Comparison of ENCODE assay signal across 8 mouse cellular contexts in the genomic region with DNA sequence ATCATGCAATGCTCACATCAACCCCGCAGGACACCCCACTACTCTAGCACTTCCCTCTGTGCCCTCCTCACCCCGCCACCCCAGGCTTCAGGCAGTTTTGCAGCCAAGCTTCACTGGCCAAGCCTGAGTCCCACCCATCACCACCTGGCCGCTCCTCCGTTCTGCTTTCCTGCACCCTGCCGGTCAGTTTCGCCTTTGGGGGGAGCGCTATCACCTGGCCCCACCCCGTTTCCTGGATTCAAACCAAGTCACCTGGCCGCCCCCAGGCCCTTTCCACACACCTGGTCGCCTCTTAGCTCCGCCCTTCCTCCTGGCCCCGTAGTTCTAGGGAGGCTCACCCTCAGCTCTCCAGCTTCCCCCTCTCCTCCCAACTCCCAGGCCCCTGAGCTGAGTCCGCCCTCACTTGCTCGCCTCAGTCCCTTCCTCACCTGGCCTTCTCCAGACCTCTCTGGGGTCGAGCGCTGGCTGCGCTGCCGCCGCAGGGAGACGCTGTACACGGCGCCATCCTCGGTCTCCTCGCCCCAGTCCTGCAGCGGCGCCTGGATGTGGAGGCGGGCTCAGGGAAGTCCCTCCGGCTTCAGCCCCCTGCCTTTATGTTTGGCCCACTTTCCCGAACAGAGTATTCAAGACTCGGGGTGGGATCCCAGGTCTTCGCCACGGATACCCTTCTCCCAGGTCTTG. TPM values are rescaled to one million over a fixed set of nuclear protein-coding genes. Genes with fewer than 3 reads are reported as not detected.
DNase-seq lines count a peak whose midpoint lies in the region; ATAC-seq and TF ChIP-seq lines count a peak whose summit lies in the region.

No protein-coding gene starts in this region.

- DNase-seq in adrenal gland, adult 2 months = peak; percentile 35
- DNase-seq in adrenal gland, postnatal 4 days (ENCODE audit: low spot score in 2 of 2) = no peak
- peak; percentile 38 for DNase-seq in Muller cell, postnatal 12 days (ENCODE audit: inconsistent ontology term)
- peak; percentile 79 for DNase-seq in kidney, adult 18-20 months
- no peak for DNase-seq in adipocyte (ENCODE audit: low spot score)

- H3K27me3 ChIP-seq in embryonic facial prominence, embryonic 12.5 days = peaks cover 91% of the 10 kb centered on the region
- H3K27me3 ChIP-seq in lung, embryonic 16.5 days (ENCODE audit: control insufficient read depth, insufficient read depth, low read depth, low read length) = peaks cover 51% of the 10 kb centered on the region
- peaks cover 34% of the 10 kb centered on the region for H3K27me3 ChIP-seq in small intestine, adult 2 months (ENCODE audit: control insufficient read depth, insufficient read depth, low read length)

- TF ChIP-seq CTCF in small intestine, adult 2 months (IDR thresholded peaks at IDR 0.05; ENCODE audit: extremely low read depth, insufficient read length, insufficient replicate concordance, low read depth, low read length) = no peak

- 2% methylated on average over 32 of the region's 32 CpGs for WGBS in embryonic facial prominence, embryonic 12.5 days
- WGBS in lung, embryonic 16.5 days = under 1% methylated on average over 32 of the region's 32 CpGs
- WGBS in small intestine, adult 2 months = 2% methylated on average over 32 of the region's 32 CpGs

- H3K27ac ChIP-seq in embryonic facial prominence, embryonic 12.5 days = no peak overlapping the region
- H3K27ac ChIP-seq in lung, embryonic 16.5 days (ENCODE audit: low read length) = no peak overlapping the region
- H3K27ac ChIP-seq in small intestine, adult 2 months (ENCODE audit: insufficient read depth, low read depth, low read length) = no peak overlapping the region

- no peaks in the 10 kb centered on the region for H3K9me3 ChIP-seq in embryonic facial prominence, embryonic 12.5 days
- no peaks in the 10 kb centered on the region for H3K9me3 ChIP-seq in lung, embryonic 16.5 days (ENCODE audit: control insufficient read depth, low read length)

- no peak for ATAC-seq in embryonic facial prominence, embryonic 12.5 days (ENCODE audit: insufficient number of reproducible peaks, insufficient read depth, low FRiP score, low TSS enrichment)
- ATAC-seq in lung, embryonic 16.5 days (ENCODE audit: low read depth) = peak; percentile 63

- peak overlapping the region; percentile 36 for H3K9ac ChIP-seq in embryonic facial prominence, embryonic 12.5 days
- peak overlapping the region; percentile 54 for H3K9ac ChIP-seq in lung, embryonic 16.5 days (ENCODE audit: low read length)

- peaks cover 19% of the 10 kb centered on the region for H3K4me1 ChIP-seq in embryonic facial prominence, embryonic 12.5 days
- H3K4me1 ChIP-seq in lung, embryonic 16.5 days (replicated peaks; ENCODE audit: control insufficient read depth, insufficient read depth, low read length) = peaks cover 7% of the 10 kb centered on the region
- H3K4me1 ChIP-seq in small intestine, adult 2 months (ENCODE audit: control insufficient read depth, insufficient read depth, insufficient read length, low read length) = peaks cover 12% of the 10 kb centered on the region

- H3K4me2 ChIP-seq in embryonic facial prominence, embryonic 12.5 days (replicated peaks) = peak overlapping the region; percentile 64
- peak overlapping the region; percentile 77 for H3K4me2 ChIP-seq in lung, embryonic 16.5 days (ENCODE audit: low read depth, low read length)

- no peak; the same call in 1 of the 2 replicates for TF ChIP-seq POLR2A in small intestine, adult 2 months (IDR thresholded peaks at IDR 0.05; ENCODE audit: low read depth, low read length)

- peak overlapping the region; percentile 32 for H3K4me3 ChIP-seq in embryonic facial prominence, embryonic 12.5 days
- peak overlapping the region; percentile 56 for H3K4me3 ChIP-seq in lung, embryonic 16.5 days (ENCODE audit: low read length)
- H3K4me3 ChIP-seq in small intestine, adult 2 months (ENCODE audit: low read depth, low read length) = peak overlapping the region; percentile 55

- no peaks in the 10 kb centered on the region for H3K36me3 ChIP-seq in embryonic facial prominence, embryonic 12.5 days
- H3K36me3 ChIP-seq in lung, embryonic 16.5 days (ENCODE audit: control insufficient read depth, insufficient read depth, low read length) = no peaks in the 10 kb centered on the region
- no peaks in the 10 kb centered on the region for H3K36me3 ChIP-seq in small intestine, adult 2 months (ENCODE audit: control insufficient read depth, insufficient read depth, low read length)

RNA-seq across cellular contexts. Expression of gene Rgl3, which starts 0.7 kb away (rescaled TPM):
- total RNA-seq in adrenal gland, adult 2 months (2021) = 10 to 100 TPM; 14.2 to 46.9 TPM
- 137 and 177 TPM in 2 replicates for polyA plus RNA-seq in adrenal gland, adult 2 months (2012; rRNA removed)
- 10 to 100 TPM; 26.1 to 36.2 TPM for total RNA-seq in adrenal gland, postnatal 4 days (2021)
- 1.3 and 1.4 TPM in 2 replicates for polyA plus RNA-seq in embryonic facial prominence, embryonic 12.5 days (2016; fragmentation: Nextera tagmentation; extraction: Ambion mirVana)
- 8.8 and 9.1 TPM in 2 replicates for polyA plus RNA-seq in lung, embryonic 16.5 days (2015; fragmentation: Nextera tagmentation; extraction: Ambion mirVana)
- 3.4 and 3.8 TPM in 2 replicates for polyA plus RNA-seq in small intestine, adult 2 months (2012; rRNA removed)

RNA-seq across cellular contexts. Expression of gene Ccdc151, which starts 13.9 kb away (rescaled TPM):
- 1 to 10 TPM in 1 of 2 experiments, under 1 TPM in 1; 0.73 to 1.0 TPM for total RNA-seq in adrenal gland, adult 2 months (2021)
- 0.47 and 0.73 TPM in 2 replicates for polyA plus RNA-seq in adrenal gland, adult 2 months (2012; rRNA removed)
- 1 to 10 TPM; 1.4 to 2.0 TPM for total RNA-seq in adrenal gland, postnatal 4 days (2021)
- 2.0 and 2.2 TPM in 2 replicates for polyA plus RNA-seq in embryonic facial prominence, embryonic 12.5 days (2016; fragmentation: Nextera tagmentation; extraction: Ambion mirVana)
- 6.6 and 8.1 TPM in 2 replicates for polyA plus RNA-seq in lung, embryonic 16.5 days (2015; fragmentation: Nextera tagmentation; extraction: Ambion mirVana)
- polyA plus RNA-seq in small intestine, adult 2 months (2012; rRNA removed) = 0.05 TPM in 1 of 2 replicates, not detected in the other

RNA-seq across cellular contexts. Expression of gene Prkcsh, which starts 14.0 kb away (rescaled TPM):
- total RNA-seq in adrenal gland, adult 2 months (2021) = 100 to 1,000 TPM; 166 to 175 TPM
- polyA plus RNA-seq in adrenal gland, adult 2 months (2012; rRNA removed) = 136 and 209 TPM in 2 replicates
- total RNA-seq in adrenal gland, postnatal 4 days (2021) = 100 to 1,000 TPM; 148 to 155 TPM
- polyA plus RNA-seq in embryonic facial prominence, embryonic 12.5 days (2016; fragmentation: Nextera tagmentation; extraction: Ambion mirVana) = 113 and 115 TPM in 2 replicates
- polyA plus RNA-seq in lung, embryonic 16.5 days (2015; fragmentation: Nextera tagmentation; extraction: Ambion mirVana) = 121 TPM in 2 replicates
- polyA plus RNA-seq in small intestine, adult 2 months (2012; rRNA removed) = 82.7 and 169 TPM in 2 replicates

RNA-seq across cellular contexts. Expression of gene Epor, which starts 25.3 kb away (rescaled TPM):
- total RNA-seq in adrenal gland, adult 2 months (2021) = 1 to 10 TPM; 1.5 to 2.7 TPM
- polyA plus RNA-seq in adrenal gland, adult 2 months (2012; rRNA removed) = 3.7 and 6.0 TPM in 2 replicates
- 10 to 100 TPM in 1 of 2 experiments, 1 to 10 TPM in 1; 7.7 to 10.2 TPM for total RNA-seq in adrenal gland, postnatal 4 days (2021)
- polyA plus RNA-seq in embryonic facial prominence, embryonic 12.5 days (2016; fragmentation: Nextera tagmentation; extraction: Ambion mirVana) = 6.6 and 7.8 TPM in 2 replicates
- polyA plus RNA-seq in lung, embryonic 16.5 days (2015; fragmentation: Nextera tagmentation; extraction: Ambion mirVana) = 7.5 and 10.3 TPM in 2 replicates
- polyA plus RNA-seq in small intestine, adult 2 months (2012; rRNA removed) = 0.95 and 2.4 TPM in 2 replicates

RNA-seq across cellular contexts. Expression of gene Swsap1, which starts 33.0 kb away (rescaled TPM):
- 10 to 100 TPM; 14.2 to 18.6 TPM for total RNA-seq in adrenal gland, adult 2 months (2021)
- 12.4 and 20.2 TPM in 2 replicates for polyA plus RNA-seq in adrenal gland, adult 2 months (2012; rRNA removed)
- total RNA-seq in adrenal gland, postnatal 4 days (2021) = 10 to 100 TPM; 15.9 to 16.1 TPM
- polyA plus RNA-seq in embryonic facial prominence, embryonic 12.5 days (2016; fragmentation: Nextera tagmentation; extraction: Ambion mirVana) = 5.6 and 7.0 TPM in 2 replicates
- polyA plus RNA-seq in lung, embryonic 16.5 days (2015; fragmentation: Nextera tagmentation; extraction: Ambion mirVana) = 5.4 and 6.2 TPM in 2 replicates
- 4.7 and 7.1 TPM in 2 replicates for polyA plus RNA-seq in small intestine, adult 2 months (2012; rRNA removed)

Comparison
In these comparisons a context has a peak if more than half of its experiments do, and no peak if none do; other contexts are left out.
1. DNase-seq: peak in adrenal gland, adult 2 months (single experiment), Muller cell, postnatal 12 days (single experiment) and kidney, adult 18-20 months (single experiment); none in adrenal gland, postnatal 4 days (0 of 2) and adipocyte (single experiment).
2. RNA of gene Rgl3, which starts 0.7 kb away (polyA plus RNA-seq): 137 to 177 TPM in adrenal gland, adult 2 months; 8.8 to 9.1 TPM in lung, embryonic 16.5 days, 3.4 to 3.8 TPM in small intestine, adult 2 months and 1.3 to 1.4 TPM in embryonic facial prominence, embryonic 12.5 days; every median in the first group is over 10 times any median in the second.
3. Peak in every context shown above with its lines, with median percentiles within 50 percentile points of each other: H3K4me3 ChIP-seq.